Mouse (Mus musculus) frontal cortex, postnatal 25 days (tissue): ENCODE results near the gene Tex14.

Source experiments
- DNase-seq, 2 experiments: peaks; one replicate each; pipeline ENCODE4 v3.0.0; 2022; ENCODE audit warnings: low spot score in 2 of 2

Gene Tex14

DNA sequence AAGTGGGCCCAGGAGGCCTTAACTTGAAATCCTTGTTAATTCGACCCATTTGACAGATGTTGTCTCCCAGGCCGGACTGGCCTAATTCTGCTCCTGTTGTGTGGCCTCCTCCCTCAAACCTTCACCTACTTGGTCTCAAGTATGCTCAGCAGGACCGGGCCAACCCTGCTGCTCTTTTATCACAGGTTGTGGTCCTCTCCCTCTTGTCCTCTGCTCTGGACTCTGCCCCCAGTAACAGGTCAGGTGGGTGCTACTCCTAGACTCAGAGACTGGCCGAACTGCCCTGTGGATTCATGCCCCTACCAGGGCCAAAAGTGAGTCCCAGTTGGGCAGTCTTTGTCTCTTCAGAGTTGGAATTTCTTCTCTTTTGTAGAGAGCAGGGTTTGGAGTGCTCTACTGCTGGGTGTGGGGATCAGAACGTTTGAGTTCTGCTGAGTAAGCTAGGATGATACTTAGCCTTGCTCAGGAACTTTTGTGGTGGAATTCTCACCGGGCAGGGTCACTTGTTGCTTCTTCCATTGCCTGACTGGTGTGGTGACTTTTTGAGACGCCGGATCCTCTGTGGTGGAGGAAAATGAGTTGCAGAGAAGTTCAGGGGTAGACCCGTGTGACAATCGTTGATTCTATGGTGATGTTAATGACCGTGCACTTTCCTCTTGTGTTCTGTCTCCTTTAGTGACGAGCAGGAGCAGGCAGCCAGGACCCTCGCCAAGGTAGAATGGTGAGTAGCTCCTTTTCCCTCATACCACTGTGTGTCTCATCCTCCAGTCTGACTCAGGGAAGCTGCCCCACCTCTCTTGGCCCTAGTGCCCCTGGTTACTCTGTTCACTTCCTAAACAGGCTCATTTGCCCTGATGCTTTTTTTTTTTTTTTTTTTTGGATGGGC is 188.1 kb downstream of the Tex14 start:
- no peak for DNase-seq

DNA sequence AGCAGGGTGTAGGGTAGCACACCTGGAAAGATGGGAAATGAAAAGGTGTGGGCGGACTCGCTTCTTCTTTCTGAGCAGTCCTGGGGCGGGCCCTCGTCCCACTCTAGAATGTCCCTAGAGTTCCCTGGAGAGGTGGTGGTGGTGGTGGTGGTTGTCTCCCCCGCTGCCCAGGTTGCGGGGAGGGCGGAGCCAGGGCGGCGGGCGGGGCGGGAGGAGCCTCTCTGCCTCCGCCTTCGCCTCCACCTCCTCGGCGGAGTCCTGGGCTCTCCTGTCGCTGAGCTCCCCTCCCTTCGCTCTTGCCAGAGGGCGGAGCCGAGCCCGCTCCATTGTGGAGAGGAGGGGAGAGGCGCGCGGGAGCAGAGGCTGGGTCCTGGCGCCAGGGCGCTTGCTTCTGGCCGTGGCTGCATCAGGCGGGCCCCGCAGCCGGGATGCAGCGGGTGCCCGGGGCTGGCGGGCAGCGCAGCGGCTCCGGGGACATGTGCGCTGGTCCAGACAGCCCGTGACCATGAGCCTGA is 190.5 kb downstream of the Tex14 start:
- DNase-seq = peak; percentile 57 to 68

DNA sequence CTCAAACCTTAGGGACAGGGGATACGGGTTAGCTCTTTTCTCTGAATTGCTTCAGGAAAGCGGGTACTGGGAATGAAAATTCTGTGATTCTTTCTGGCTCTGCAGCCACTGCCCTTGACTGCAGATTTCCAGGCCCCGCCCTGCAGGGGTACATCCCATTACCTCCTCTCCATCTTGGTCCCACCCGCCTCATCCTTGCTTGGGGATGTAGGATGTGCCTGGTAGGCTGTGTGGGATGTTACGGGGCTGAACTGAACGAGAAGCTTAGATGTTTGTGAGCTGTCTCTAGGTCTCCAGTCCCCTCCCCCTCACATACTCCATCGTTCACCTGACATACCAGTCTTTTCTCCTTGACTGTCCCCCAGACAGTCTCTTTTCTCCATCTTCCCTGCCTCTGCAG is 191.1 kb downstream of the Tex14 start:
- DNase-seq = peak in 1 of 2 experiments; percentile 6

DNA sequence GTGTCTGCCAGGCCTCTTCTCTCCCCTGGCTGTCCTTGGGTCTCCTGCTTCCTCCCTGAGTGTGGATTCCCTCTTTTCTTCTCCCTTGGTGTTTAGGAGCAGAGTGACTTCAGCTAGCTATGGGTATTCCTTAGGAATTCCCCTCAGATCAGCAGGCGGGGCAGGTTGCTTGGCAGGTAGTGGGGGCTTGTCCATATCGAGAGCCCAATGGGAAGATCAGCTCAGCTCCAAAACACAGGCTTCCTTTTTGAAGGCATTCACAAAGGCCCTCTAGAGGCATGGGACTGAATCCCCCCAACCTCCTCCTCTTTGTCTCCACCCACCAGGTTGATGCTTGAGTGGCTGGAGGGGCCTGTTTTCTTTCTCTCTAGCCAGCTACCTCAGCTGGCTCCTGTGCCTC is 191.6 kb downstream of the Tex14 start:
- DNase-seq = no peak

DNA sequence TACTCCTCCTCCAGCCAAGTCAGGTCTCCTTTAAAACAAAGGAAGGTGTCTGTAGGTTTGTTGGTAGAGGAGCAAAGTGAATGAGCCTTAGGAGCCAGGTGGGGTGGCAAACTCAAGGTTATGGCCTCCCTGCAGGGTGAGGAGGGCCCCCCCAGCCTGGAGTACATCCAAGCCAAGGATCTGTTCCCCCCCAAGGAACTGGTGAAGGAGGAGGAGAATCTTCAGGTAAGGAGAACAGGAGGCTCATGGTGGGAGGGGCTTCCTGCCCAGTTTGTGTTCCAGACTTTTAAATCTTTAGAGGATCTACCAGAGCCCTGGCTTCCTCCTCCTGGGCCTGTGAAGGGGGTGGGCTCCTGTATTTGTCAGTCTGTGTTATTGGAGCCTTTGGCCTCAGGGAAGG is 192.2 kb downstream of the Tex14 start:
- no peak for DNase-seq

DNA sequence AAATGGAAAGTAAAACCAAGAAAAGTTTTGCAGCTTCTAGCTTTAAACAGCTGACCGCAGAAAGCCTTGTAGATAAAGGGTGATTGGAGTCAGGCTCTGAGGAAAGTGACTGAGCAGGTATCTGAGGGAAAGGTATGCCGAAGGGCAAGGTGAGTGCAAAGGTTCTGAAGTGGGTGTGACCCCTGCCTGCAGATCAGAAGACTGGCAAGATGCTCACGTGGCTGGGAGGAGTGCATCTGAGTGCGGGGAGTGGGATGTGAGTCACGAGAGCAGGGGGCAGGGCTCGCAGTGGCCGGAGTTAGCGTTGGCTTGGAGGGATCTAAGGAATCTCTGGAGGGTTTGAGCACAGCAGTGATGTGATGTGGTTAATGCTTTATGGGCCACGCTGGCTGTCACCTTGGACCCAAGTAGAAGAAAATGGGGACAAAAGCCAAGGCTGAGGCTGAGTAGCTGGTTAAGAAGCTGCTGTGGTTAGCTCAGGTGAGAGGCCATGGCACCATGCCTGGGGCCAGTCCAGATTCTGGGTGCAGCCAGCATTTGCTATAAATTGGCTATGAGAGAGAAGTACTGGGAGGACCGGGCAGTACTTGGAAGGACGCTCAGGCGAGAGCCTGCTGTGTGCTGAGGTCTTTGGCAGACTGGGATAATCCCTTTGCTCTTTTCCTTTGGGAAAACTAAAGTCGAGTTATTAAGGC is 194.7 kb downstream of the Tex14 start:
- no peak for DNase-seq

DNA sequence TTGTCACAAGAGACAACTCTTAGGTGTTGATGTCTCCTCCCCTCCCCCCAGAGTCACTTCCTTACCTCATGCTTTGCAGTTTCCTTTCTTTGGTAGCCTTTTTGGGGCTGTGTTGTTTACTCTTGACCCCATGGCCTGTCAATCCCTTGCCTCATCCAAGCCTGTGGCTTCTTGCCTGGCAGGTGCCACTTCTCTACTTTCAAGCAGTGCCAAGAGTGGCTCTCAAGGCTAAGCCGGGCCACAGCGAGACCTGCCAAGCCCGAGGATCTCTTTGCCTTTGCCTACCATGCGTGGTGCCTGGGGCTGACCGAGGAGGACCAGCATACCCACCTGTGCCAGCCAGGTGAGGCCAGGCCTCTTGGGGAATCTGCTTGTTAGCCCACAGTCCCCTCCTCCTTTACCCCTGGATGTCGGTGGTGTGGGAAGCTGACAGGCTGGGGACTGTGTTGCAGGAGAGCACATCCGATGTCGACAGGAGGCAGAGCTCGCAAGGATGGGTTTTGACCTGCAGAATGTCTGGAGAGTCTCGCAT is 195.5 kb downstream of the Tex14 start:
- no peak for DNase-seq

DNA sequence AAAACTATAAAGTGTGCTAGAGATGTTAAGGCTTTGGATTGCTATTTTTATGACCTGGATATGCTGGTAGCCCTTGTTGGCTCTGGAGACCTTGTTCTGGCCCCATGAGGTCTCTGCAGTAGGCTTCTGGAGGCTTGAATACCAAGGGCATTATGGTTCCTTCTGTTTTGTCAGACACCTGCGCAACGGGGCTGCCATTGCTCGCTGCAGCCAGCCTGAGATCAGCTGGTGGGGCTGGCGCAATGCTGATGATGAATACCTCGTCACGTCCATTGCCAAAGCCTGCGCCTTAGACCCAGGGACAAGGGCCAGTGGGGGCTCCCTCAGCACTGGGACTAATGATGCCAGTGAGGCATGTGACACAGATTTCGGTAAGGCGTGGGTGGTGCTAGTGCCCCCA is 197.4 kb downstream of the Tex14 start:
- no peak for DNase-seq

DNA sequence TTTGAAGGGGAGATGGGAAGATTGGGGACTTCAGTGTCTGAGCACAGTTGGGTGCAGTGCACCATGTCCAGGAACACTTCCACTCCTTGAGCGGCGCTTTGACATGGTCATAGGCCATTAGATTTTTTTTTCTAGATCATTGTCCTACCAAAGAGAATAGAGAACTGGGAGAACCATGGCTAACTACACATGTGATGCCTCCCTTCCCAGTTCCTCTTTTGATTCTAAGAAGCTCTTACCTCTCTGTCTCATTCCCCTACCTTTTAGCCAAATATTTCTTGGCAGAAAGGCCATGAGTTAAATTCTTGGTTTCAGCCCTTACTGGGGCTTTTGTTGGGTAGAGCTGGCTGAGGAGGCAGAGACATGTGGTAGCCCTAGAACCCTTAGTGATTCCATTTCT is 198.7 kb downstream of the Tex14 start:
- no peak for DNase-seq
